Mouse (Mus musculus): ENCODE measurements around the gene Krt10. TPM values are rescaled to one million over a fixed set of nuclear protein-coding genes. Genes with fewer than 3 reads are reported as not detected.

The Krt10 gene
- 10 to 100 TPM; 10.6 to 11.7 TPM for total RNA-seq (2021)

DNA sequence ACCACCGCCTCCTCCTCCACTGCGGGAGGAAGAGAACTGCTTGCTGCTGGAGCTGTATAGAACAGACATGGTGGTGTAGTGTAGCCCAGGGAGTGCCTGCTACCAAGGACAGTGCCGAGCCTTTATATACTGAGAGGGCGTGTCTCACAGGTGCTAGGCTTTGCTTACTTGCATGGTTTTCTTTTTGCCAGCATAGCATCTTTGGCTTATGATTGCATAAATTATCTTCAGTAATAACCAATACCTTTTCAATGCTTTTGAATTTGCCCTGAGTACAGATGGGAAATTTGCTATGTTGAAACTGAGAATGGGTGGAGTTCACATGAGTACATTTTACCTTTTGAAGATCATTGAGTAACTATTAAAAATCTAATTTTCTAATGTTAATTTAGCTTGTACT, at the start of gene Krt10:
Gene Krt10 (minus strand): TSS at position 101 of the 400 bp plus-strand sequence.
- intact Hi-C loops (cut with DNase I) = loop anchor here (10.0 kb wide), 2 partner anchors 186 to 616 kb away; no protein-coding TSS in a partner anchor
- no peak for DNase-seq (ENCODE audit: low spot score in 2 of 2)

DNA sequence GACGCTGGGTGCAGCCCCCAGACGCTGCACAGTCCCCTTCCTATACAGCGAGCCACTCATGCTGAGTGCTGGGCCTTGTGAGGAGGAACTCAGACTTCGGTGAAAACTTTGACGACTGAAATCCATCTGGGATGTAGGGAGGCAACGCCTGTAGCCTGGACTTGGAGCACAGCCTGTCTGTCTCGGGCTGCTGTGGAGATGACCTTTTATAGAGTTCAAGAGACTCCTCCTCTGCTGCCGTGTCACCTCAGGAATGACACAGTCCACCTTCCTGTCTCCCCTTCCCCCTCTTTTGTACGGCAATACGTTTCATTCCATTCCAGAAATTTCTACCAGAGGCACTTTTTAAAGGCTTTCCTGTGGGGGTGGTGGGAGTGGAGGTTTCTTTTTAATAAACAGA, 48.8 kb upstream of the Krt10 start, which contains the start of gene Krt20:
Gene Krt20 (minus strand): TSS at position 179 of the 400 bp plus-strand sequence.
- no peak for DNase-seq (ENCODE audit: low spot score in 2 of 2)
- intact Hi-C loops (cut with DNase I) = no loop called here

DNA sequence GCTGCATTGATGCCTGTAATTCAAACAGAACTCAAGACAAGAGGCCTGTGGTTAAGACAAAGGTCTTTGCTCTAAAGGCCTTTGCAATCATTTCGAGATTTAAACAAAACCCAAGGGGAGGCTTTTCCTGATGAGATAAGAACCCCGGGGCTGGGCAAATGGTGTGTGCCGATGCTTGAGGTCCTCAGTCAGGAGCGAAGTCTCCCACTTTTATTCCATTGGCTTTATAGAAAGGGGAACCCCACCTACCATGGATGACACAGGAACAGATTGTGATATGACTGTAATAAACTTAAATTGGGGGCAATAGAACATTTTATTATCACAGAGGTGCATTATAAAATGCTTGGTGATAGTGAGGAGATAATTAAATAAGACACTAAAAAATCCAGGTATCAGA, 47.5 kb upstream of the Krt10 start:
- intact Hi-C loops (cut with DNase I) = no loop called here
- no peak for DNase-seq (ENCODE audit: low spot score in 2 of 2)

DNA sequence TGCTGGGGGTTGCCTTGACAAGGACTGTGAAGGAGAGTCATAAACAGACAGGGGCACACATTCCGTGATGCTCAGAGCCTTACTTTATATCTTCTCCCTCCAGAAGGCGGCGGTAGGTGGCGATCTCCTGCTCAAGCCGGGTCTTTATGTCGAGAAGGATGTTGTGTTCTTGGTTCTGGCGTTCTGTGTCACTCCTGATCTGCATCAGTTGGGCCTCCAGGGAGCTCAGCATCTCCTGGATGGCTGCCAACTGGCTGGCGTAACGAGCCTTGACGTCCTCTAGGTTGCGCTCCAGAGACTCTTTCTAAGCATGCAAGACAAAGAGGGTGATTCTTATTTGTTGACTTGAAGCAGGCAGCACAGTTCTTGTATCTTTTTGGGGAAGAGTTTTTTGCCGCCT, 41.5 kb upstream of the Krt10 start:
- DNase-seq (ENCODE audit: low spot score in 2 of 2) = peak in 1 of 2 experiments; percentile 42
- intact Hi-C loops (cut with DNase I) = no loop called here

DNA sequence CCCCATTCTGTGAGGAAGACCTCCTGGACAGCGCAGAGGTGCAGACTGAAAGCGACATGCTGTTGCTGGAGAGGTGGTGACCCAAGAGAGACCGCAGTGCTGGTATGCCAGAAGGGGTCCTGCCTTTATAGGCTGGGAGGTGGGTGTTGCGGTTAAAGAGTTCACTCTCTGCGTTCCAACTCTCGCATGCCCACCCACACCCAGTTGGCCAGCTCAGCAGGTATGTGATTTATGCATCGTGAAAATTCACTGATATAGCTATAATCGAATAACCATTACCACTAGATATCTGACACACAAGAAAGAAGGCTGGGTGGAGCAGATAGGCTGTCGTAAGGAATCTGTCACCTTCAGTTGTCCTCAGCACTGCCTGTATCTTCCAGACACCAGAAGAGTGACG, 33.0 kb upstream of the Krt10 start, which contains the start of gene Krt12:
Gene Krt12 (minus strand): TSS at position 101 of the 400 bp plus-strand sequence.
- intact Hi-C loops (cut with DNase I) = no loop called here
- DNase-seq (ENCODE audit: low spot score in 2 of 2) = no peak

DNA sequence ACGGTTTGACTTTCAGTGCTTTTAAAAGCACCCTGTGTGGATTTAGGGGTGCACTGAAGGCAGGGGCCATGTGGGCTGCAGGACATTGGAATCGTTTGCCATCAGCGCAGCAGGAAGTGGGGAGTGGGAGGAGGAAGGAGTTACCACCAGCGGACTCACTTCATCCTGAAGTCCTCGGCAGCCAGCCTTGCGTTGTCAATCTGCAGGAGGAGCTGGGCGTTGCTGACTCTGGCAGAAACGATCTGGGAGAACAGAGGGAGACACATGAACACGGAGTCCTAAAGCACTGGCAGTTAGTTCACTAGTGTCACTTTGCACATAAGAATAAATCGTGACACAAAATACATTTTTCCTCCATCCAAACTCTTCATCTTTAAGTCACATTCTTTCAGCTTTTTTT, 31.4 kb upstream of the Krt10 start:
- DNase-seq (ENCODE audit: low spot score in 2 of 2) = peak in 1 of 2 experiments; percentile 54
- intact Hi-C loops (cut with DNase I) = no loop called here

DNA sequence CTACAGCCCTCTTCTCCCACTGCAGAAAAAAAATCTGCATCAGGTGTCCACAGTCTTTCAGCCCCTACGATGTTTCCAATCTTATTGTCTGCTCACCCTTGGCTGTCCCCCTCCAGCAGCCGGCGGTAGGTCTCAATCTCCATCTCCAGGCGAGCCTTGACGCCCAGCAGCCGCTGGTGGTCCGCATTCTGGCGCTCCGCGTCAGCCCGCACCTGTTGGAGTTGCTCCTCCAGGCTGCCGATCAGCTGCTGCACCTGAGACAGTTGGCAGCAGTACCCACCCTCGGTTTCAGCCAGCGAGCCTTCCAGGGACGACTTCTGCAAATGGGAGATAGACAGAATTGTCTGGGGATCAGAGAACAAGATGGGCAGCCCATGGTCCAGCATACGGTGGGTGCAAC, 28.7 kb upstream of the Krt10 start:
- intact Hi-C loops (cut with DNase I) = loop anchor here (1.0 to 2.0 kb wide), 2 partner anchors 26 to 155 kb away; no protein-coding TSS in a partner anchor
- peak in 1 of 2 experiments; percentile 22 for DNase-seq (ENCODE audit: low spot score in 2 of 2)

DNA sequence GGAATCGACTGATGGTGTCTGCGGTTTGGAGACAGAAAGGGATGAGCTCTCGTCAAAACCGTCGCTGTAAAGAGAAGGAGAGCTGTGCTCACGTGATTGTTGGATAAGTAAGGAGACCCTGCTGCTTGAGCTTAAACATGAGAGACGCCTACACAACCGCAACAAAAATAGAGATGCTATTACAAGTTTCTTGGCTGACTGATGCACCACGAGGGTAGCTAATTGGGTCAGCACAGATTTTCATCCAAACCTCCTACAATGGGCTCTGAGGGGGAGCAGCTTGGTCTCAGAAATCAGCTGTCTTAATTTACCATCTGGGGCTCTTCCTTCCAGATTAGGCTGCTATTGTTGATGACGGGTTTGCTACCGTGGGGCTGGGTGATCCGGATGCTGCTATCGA, 27.7 kb upstream of the Krt10 start:
- peak; percentile 59 to 97 for DNase-seq (ENCODE audit: low spot score in 2 of 2)

DNA sequence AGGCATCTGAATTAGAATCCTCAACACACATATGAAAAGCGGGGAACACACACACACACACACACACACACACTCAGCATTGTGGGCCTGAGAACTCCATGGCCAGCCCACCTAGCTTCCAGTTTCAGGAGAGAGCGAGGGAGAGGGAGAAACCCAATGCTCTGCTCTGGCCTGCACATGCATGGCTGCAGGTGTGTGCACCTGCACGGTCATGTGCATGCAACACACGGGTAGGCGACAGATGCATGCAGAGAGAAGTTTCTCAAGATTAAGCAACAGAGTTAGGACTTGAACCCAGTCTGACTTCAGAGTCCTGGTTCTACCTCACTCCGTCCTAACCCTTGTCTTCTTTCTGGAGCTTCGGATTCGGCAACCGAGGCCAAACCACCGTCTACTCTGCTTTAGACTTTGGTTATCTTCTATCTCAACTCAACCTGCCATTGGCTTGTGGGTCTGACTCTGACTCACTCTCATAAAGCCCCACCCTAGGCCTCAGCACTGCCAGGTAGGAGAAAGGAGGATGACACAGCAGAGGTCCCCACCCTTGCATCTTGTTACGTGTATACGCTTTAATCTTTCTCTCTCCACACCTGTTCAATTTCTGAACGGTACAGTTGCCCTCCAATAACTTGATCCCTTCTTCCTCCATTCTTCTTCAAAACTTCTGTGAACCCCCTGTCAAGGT, 25.4 kb upstream of the Krt10 start:
- intact Hi-C loops (cut with DNase I) = loop anchor here (5.0 kb wide), 1 partner anchor 883 kb away; no protein-coding TSS in a partner anchor
- DNase-seq (ENCODE audit: low spot score in 2 of 2) = no peak

More for the DNA sequence above, 27.7 kb upstream of the Krt10 start:
- intact Hi-C loops (cut with DNase I) = loop anchor here (1.0 to 2.0 kb wide), 2 partner anchors 25 to 156 kb away; no protein-coding TSS in a partner anchor

DNA sequence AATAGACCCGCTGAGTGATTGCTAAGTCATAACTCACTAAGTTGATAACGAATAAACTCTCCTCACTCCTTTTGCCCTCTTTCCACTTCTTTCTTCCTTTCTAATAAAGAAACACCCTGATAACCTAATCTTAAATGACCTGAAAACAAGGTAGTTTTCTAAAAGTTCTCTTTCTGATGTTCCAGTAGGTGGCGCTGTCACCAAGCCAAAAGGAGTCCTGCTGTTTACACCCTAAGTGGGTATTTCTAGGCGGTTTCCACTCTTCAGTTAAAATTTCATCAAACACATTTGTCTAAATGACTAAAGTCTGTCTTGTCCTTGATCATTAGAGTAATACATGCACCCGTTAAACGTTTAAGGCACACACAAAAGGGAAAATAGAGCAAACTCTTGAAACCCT, 24.1 kb upstream of the Krt10 start:
- DNase-seq (ENCODE audit: low spot score in 2 of 2) = peak; percentile 54 to 61
- intact Hi-C loops (cut with DNase I) = loop anchor here (1.0 to 5.0 kb wide), 2 partner anchors 50 to 884 kb away; no protein-coding TSS in a partner anchor

DNA sequence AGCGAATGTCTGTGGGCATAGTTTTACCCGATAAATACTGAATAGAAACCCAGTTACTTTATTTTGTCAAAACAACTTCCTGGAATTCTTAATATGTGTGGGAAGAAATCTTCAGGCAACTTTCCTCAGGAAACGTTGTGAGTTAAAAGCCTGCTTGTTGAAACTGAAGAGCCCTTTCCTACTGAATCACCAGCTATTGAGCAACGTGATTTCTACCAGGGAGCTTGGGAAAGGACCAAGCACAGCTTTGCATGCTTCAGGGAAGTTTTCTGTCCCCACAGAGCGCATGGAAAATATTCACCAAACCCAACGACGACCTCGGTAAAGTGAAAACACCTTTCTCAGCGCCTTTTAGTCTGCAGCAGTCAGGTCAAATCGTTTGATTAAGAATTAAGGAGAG, 17.0 kb upstream of the Krt10 start:
- intact Hi-C loops (cut with DNase I) = no loop called here
- no peak for DNase-seq (ENCODE audit: low spot score in 2 of 2)

DNA sequence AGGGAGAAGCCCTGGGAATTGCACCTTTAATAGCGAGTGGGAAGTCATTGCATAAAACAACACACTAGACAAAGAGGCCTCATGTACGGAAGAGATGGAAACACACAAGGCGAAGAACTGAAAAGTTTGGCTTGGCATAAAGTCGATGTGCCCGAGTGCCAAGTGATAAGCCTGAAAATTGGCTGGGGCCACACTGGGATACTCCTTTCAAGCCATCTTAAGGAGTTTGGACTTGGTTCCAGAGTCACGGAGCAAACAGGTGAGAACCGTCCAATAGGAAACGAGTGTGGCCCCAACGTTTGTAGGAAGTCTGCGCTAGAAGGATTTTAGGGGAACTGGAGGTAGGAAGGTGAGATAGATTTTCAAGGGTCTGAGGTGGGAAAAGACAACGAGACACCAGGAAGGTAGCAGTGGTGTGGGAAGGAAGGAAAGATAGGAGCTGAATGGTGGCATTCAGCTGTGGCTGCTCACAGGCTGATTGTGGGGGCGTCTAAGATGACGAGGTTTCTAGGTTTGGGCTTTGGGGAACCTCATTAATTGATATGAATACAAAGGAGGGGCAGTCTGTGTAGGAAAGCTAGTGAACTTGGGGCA, 10.9 kb upstream of the Krt10 start:
- intact Hi-C loops (cut with DNase I) = no loop called here
- no peak for DNase-seq (ENCODE audit: low spot score in 2 of 2)

DNA sequence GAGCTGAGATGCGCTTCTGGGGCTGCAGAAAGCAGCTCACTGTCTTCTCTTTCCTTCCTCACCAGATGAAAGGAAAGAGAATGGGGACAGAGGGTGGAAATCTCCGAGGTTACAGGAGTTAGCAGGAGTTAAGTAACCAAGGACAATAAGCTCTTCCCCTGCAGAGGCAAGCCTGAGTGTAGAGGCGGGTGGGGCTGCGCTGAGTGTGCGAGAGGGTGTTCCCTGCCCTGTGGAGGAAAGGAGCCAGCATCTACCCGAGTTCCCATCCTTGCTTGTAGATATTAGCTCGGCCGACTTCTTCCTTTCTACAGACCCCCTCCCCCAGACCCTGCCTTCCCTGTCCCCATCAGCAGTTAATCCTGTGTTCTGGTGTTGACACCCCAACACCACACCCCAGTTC, 9.7 kb upstream of the Krt10 start:
- intact Hi-C loops (cut with DNase I) = no loop called here
- DNase-seq (ENCODE audit: low spot score in 2 of 2) = no peak

DNA sequence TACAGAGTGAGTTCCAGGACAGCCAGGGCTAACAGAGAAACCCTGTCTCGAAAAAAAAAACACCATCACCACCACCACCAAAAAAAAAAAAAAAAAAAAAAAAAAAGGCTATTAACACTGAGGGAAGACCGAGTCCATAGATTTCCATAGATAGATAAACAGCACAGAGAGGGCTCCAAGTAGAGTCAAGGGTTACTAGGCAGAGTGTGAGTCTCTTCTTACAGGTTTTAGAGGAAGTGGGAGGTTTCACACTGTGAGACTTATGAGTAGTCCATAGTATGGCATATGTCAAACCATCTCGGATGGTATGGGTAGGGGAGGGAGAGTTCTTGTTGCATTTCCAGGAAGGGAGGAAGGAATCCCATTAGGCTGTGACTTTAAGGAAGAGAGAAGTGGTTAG, 8.9 kb upstream of the Krt10 start:
- intact Hi-C loops (cut with DNase I) = no loop called here
- no peak for DNase-seq (ENCODE audit: low spot score in 2 of 2)

DNA sequence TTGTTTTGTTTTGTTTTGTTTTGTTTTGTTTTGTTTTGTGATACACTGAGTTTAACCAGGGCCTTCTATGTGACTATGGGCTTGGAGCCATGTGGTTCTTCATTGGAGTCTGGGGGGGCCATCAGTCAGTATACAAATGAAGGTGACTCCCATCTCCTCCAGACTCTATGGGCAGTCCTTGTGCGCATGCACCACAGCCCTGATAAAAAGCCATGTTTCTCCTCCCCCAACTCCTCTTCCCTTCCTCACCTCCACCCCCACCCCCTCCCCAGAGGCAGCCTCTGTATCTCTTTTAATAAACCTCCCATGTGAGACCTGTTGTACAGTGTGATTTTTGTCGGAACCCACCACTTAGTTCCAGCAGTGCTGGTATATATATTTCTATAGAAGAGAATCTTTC, 7.5 kb upstream of the Krt10 start:
- intact Hi-C loops (cut with DNase I) = no loop called here
- no peak for DNase-seq (ENCODE audit: low spot score in 2 of 2)

DNA sequence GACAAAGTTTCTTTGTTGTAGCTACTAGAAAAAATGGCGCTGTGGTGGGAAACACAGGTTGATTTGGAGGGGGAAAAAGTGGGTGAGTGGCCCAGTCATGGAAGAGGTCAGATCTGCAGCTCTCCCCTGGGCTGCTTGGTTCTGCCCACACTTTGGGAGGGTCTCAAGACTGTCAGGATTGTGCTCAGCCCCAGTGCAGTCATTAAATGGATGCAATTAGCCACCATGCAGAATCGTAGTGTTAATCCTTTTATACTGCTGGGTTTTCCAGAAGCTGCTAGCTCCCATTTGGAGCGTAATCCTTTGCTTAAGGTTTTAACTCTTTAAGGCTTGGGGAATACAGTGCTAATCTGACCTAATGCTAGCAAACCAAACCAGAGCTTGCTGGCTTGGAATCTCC, 6.9 kb upstream of the Krt10 start:
- no peak for DNase-seq (ENCODE audit: low spot score in 2 of 2)
- intact Hi-C loops (cut with DNase I) = no loop called here

DNA sequence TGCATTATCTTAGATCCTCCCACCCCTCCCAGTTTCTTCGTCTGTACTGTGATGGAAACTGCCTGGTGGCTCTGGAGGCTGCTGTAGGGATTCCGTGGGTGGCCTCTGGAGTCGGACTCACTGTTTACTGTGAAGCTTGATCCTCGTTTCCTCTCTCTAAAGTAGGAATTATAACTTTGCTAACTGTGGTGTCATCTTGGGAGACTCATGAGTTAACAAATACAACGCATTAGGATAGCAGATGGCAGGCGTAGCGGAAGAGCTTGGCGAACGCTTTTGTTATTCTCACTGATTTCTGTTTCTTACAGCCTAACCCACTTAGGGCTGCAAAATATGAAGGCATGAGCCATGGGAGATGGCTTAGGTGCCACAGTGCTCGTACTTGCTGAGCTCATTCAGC, 3.3 kb upstream of the Krt10 start:
- intact Hi-C loops (cut with DNase I) = loop anchor here (1.0 kb wide), 1 partner anchor 25 kb away; no protein-coding TSS in a partner anchor
- peak; percentile 28 to 70 for DNase-seq (ENCODE audit: low spot score in 2 of 2)

DNA sequence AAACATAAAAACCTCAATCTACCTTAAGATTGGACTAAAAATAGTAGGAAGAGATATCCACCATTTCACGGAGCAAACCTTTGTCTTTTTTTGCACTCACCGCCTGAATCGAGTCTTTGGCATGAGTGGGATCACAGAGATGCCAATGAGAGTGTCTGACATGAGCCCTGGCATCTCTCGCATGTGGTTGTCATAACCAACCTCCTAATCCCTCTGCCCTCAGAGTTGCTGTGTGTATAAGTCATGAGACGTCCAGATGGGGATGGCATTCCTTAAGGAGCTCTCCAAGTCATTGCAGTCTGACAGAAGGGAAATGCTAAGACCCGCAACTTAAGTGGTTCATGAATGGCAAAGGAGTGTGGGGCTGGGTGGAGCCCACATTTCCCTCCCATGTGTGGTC, 2.2 kb upstream of the Krt10 start:
- intact Hi-C loops (cut with DNase I) = no loop called here
- no peak for DNase-seq (ENCODE audit: low spot score in 2 of 2)

DNA sequence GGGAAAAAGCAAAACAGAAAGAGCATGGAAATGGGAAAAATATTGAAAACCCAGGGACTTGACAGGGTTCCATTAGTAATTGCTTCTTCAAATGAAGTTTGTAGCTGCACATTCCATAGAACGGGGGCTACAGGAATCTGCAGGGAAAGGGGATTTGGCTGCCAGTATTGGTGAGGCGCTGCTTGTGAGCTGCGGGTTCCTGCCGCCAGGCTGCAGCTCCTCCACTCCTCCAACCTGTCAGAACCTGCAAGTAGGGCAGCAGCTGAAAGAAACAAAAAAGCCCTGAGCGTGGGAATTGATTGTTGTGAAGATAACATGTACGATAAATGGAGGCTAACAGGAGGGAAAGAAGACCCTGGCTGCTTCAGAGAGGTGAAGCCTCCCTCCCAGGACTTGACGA, 1.7 kb upstream of the Krt10 start:
- DNase-seq (ENCODE audit: low spot score in 2 of 2) = no peak
- intact Hi-C loops (cut with DNase I) = no loop called here

DNA sequence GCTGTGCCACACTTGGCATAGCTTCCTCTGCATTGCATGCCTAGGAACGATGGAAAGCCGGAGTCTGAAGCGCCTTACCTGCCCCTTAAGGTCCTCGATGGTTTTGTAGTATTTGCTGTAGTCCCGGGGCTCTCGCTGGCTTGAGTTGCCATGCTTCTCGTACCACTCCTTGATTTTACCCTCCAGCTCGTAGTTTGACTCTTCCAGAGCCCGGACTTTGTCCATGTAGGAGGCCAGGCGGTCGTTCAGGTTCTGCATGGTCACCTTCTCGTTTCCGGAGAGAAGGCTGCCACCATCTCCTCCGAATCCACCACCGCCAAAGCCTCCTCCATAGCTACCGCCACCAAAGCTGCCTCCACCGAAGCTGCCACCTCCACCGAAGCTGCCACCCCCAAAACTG, 503 bp downstream of the Krt10 start:
- DNase-seq (ENCODE audit: low spot score in 2 of 2) = no peak
- intact Hi-C loops (cut with DNase I) = loop anchor here (10.0 kb wide), 2 partner anchors 186 to 616 kb away; no protein-coding TSS in a partner anchor
